Mouse (Mus musculus): ENCODE results near the gene Fam110c. TPM values are rescaled to one million over a fixed set of nuclear protein-coding genes. Genes with fewer than 3 reads are reported as not detected.

Gene Fam110c
- polyA plus RNA-seq, 1 experiment from 2014 or later, result 3.4 TPM

DNA sequence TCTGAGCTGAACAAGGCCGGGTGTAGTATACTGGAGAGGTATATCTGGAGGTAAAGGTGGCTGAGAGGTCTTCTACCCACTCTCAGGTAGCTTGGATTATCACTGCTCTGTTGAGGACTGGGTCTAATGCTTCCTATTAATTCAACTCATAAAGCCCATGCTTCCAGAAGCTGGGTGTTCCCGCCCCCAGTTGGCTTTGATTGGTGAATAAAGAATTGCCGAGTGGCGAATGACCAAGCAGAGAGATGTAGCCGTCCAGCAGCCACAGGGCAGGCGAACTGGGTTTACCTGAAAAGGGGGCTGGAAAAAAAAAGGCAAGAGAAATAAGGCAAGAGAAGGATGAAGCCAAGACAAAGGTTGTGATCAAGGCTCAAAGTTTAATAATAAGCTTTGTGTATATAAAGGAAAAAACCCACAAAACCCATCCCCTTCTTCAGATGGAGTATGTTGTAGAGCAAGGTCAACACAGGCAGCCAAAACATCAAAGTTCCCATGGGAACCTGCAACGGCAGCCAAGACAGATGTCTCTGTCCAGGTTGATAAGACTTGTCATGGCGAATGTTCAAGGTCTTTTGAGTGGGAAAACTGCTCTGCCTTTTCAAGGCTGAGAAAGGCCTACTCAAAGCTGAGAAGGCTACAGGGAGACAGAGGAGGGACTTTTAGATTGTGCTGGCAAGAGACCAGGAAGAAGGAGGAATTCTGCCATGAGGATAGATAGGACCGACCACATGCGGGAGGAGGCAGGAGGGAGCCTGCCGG is 17.4 kb downstream of the Fam110c start:
- Histone ChIP-seq H3K36me3 (ENCODE audit: control insufficient read depth, insufficient read depth) (no peaks in the 10 kb centered on the region), H3K9me3 (replicated peaks; ENCODE audit: control insufficient read depth, low read length) (no peaks in the 10 kb centered on the region), H3K27ac (ENCODE audit: low read length) (no peak overlapping the region), H3K4me3 (ENCODE audit: low read depth, low read length) (no peak overlapping the region), H3K9ac (ENCODE audit: low read depth, low read length) (no peak overlapping the region), H3K4me2 (ENCODE audit: low read depth, low read length) (no peak overlapping the region), H3K27me3 (ENCODE audit: control insufficient read depth, insufficient read depth, low read depth, low read length) (no peaks in the 10 kb centered on the region), H3K4me1 (ENCODE audit: control insufficient read depth, low read depth, low read length) (peaks cover 9% of the 10 kb centered on the region; the same call in 1 of the 2 replicates)
- no peak for ATAC-seq (ENCODE audit: low read depth)
- 66% methylated on average over 11 of the region's 11 CpGs for WGBS (ENCODE audit: insufficient replicate concordance)

GRCm38 (mm10) chr12:31092481-31092880 is 18.8 kb downstream of the Fam110c start:
- 52% methylated on average over 5 of the region's 5 CpGs for WGBS (ENCODE audit: insufficient replicate concordance)
- ATAC-seq (ENCODE audit: low read depth), result no peak
- H3K27me3 ChIP-seq (ENCODE audit: control insufficient read depth, insufficient read depth, low read depth, low read length), result no peaks in the 10 kb centered on the region
- H3K9me3 ChIP-seq (replicated peaks; ENCODE audit: control insufficient read depth, low read length), result no peaks in the 10 kb centered on the region
- H3K4me3 ChIP-seq (ENCODE audit: low read depth, low read length), result no peak overlapping the region
- no peaks in the 10 kb centered on the region for H3K36me3 ChIP-seq (ENCODE audit: control insufficient read depth, insufficient read depth)
- no peak overlapping the region for H3K9ac ChIP-seq (ENCODE audit: low read depth, low read length)
- no peak overlapping the region for H3K4me2 ChIP-seq (ENCODE audit: low read depth, low read length)
- H3K4me1 ChIP-seq (ENCODE audit: control insufficient read depth, low read depth, low read length), result no peaks in the 10 kb centered on the region
- no peak overlapping the region for H3K27ac ChIP-seq (ENCODE audit: low read length)

- 80% methylated on average over 6 of the region's 6 CpGs for WGBS (ENCODE audit: insufficient replicate concordance)
- Histone ChIP-seq H3K9ac (ENCODE audit: low read depth, low read length) (no peak overlapping the region), H3K4me3 (ENCODE audit: low read depth, low read length) (no peak overlapping the region), H3K4me2 (ENCODE audit: low read depth, low read length) (no peak overlapping the region), H3K27ac (ENCODE audit: low read length) (no peak overlapping the region), H3K4me1 (ENCODE audit: control insufficient read depth, low read depth, low read length) (no peaks in the 10 kb centered on the region), H3K9me3 (replicated peaks; ENCODE audit: control insufficient read depth, low read length) (no peaks in the 10 kb centered on the region), H3K27me3 (ENCODE audit: control insufficient read depth, insufficient read depth, low read depth, low read length) (no peaks in the 10 kb centered on the region), H3K36me3 (ENCODE audit: control insufficient read depth, insufficient read depth) (no peaks in the 10 kb centered on the region)
- no peak for ATAC-seq (ENCODE audit: low read depth)
Observed at GRCm38 (mm10) chr12:31097185-31097584, 23.5 kb downstream of the Fam110c start.

DNA sequence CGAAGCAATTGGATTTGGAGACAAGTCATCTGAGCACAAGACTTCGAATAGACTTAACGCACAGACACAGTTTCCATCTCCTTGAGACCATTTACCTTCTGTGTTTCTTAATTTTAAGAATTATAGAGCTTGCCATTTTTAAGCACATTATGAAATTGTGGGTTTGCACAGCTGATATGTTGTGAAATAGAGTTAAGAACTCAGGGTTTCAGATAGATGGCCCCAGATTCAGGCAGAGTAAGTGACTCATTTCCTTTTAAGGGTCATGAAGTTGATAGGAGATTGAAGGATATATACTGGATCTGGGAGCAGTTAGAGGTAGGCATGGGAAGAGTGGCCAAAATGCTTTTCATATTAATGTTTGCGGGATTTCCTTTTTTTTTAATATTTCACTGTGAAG is 27.5 kb downstream of the Fam110c start:
- Histone ChIP-seq H3K27me3 (ENCODE audit: control insufficient read depth, insufficient read depth, low read depth, low read length) (no peaks in the 10 kb centered on the region), H3K4me2 (ENCODE audit: low read depth, low read length) (no peak overlapping the region), H3K9ac (ENCODE audit: low read depth, low read length) (no peak overlapping the region), H3K4me3 (ENCODE audit: low read depth, low read length) (no peak overlapping the region), H3K27ac (ENCODE audit: low read length) (no peak overlapping the region), H3K4me1 (ENCODE audit: control insufficient read depth, low read depth, low read length) (no peaks in the 10 kb centered on the region), H3K36me3 (ENCODE audit: control insufficient read depth, insufficient read depth) (no peaks in the 10 kb centered on the region), H3K9me3 (replicated peaks; ENCODE audit: control insufficient read depth, low read length) (no peaks in the 10 kb centered on the region)
- no peak for ATAC-seq (ENCODE audit: low read depth)
- 75% methylated on average over 4 of the region's 4 CpGs for WGBS (ENCODE audit: insufficient replicate concordance)

DNA sequence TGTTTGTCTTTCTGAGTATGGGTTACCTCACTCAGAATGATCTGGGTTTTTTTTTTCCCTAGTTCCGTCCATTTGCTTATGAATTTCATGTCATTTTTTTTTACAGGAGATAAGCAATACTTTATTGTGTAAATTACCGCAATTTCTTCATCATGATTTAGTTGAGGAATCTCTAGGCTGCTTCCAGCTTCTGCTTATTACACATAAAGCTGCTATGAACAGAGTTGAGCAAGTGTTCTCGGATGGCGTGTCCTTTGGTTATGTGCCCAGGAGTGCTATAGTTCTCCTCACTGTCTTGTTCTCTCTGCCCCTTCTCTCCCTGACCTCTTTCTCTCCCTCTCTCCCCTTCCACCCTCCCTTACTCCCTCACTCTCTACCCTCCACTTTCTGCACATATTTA is 28.2 kb downstream of the Fam110c start:
- no peaks in the 10 kb centered on the region for H3K36me3 ChIP-seq (ENCODE audit: control insufficient read depth, insufficient read depth)
- no peak for ATAC-seq (ENCODE audit: low read depth)
- H3K27me3 ChIP-seq (ENCODE audit: control insufficient read depth, insufficient read depth, low read depth, low read length), result no peaks in the 10 kb centered on the region
- no peak overlapping the region for H3K4me3 ChIP-seq (ENCODE audit: low read depth, low read length)
- H3K9ac ChIP-seq (ENCODE audit: low read depth, low read length), result no peak overlapping the region
- no peaks in the 10 kb centered on the region for H3K4me1 ChIP-seq (ENCODE audit: control insufficient read depth, low read depth, low read length)
- no peak overlapping the region for H3K4me2 ChIP-seq (ENCODE audit: low read depth, low read length)
- H3K9me3 ChIP-seq (replicated peaks; ENCODE audit: control insufficient read depth, low read length), result no peaks in the 10 kb centered on the region
- 74% methylated on average over 4 of the region's 4 CpGs for WGBS (ENCODE audit: insufficient replicate concordance)
- H3K27ac ChIP-seq (ENCODE audit: low read length), result no peak overlapping the region

- Histone ChIP-seq H3K27ac (ENCODE audit: low read length) (no peak overlapping the region), H3K36me3 (ENCODE audit: control insufficient read depth, insufficient read depth) (no peaks in the 10 kb centered on the region)
- WGBS (ENCODE audit: insufficient replicate concordance), result 12% methylated on average over 8 of the region's 8 CpGs
Observed at GRCm38 (mm10) chr12:31116005-31116466, 42.4 kb downstream of the Fam110c start.

DNA sequence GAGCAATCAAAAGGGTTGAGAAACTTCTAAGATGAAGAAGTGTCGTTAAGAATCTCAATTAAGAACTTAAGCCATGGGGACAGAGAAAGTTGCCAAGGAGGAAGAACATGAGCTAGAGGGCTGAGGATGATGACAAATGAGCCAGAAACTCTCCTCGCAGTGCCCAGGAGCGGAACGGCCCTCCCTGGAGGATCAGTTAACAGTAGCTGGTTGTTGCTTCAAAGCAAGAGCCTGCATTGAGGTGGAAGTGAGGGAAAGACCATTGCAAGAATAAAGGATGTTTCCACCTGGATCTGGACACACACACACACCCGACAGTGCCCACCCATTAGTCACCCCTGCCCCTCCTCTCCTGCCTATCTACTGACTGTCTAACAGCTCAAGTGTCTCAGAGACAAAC is 46.9 kb downstream of the Fam110c start:
- no peak for ATAC-seq (ENCODE audit: low read depth)
- no peak overlapping the region for H3K9ac ChIP-seq (ENCODE audit: low read depth, low read length)
- H3K27me3 ChIP-seq (ENCODE audit: control insufficient read depth, insufficient read depth, low read depth, low read length), result no peaks in the 10 kb centered on the region
- H3K36me3 ChIP-seq (ENCODE audit: control insufficient read depth, insufficient read depth), result no peaks in the 10 kb centered on the region
- H3K4me3 ChIP-seq (ENCODE audit: low read depth, low read length), result no peak overlapping the region
- no peak overlapping the region for H3K4me2 ChIP-seq (ENCODE audit: low read depth, low read length)
- WGBS (ENCODE audit: insufficient replicate concordance), result 73% methylated on average over 5 of the region's 5 CpGs
- no peak overlapping the region for H3K27ac ChIP-seq (ENCODE audit: low read length)
- H3K4me1 ChIP-seq (ENCODE audit: control insufficient read depth, low read depth, low read length), result no peaks in the 10 kb centered on the region
- H3K9me3 ChIP-seq (replicated peaks; ENCODE audit: control insufficient read depth, low read length), result no peaks in the 10 kb centered on the region

More at GRCm38 (mm10) chr12:31116005-31116466, 42.4 kb downstream of the Fam110c start:
- Histone ChIP-seq H3K4me2 (ENCODE audit: low read depth, low read length) (no peak overlapping the region), H3K9ac (ENCODE audit: low read depth, low read length) (no peak overlapping the region), H3K27me3 (ENCODE audit: control insufficient read depth, insufficient read depth, low read depth, low read length) (no peaks in the 10 kb centered on the region), H3K9me3 (replicated peaks; ENCODE audit: control insufficient read depth, low read length) (no peaks in the 10 kb centered on the region), H3K4me1 (ENCODE audit: control insufficient read depth, low read depth, low read length) (no peaks in the 10 kb centered on the region), H3K4me3 (ENCODE audit: low read depth, low read length) (no peak overlapping the region)
- no peak for ATAC-seq (ENCODE audit: low read depth)

DNA sequence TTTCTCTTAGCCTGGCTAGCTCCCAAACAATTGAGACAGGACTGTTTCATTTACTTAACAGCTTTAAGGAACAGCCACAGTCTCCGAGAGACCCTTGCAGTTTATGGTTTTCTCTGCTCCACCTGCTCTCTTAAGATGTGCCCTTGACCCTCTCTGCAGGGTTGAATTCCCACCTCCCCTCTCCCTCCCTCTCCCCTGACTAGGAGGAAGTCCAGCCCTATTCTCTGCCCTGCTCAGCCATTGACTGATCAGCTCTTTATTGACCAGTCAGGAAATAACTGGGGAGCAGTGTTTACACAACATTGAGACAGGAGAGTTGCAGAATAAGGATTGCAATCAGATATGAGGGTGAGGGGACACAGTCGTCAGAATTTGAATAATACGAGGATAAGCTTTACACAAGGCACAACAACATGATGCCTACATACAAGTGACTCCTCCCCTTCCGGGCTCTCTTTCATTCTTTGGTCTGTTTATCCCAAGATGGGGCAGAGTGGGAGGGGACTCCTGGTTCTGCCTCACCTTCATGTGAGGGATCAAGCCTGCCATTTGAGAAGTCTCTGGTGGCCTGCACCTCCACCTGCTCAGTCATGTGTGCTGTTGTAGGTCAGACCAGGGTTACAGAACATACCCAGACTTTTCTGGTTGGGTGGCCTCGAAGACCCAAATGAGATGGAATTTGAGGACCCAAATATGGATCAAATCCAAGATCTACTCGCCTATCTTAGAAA is 49.4 kb downstream of the Fam110c start:
- 40% methylated on average over 6 of the region's 6 CpGs for WGBS (ENCODE audit: insufficient replicate concordance)
- no peak overlapping the region for H3K4me3 ChIP-seq (ENCODE audit: low read depth, low read length)
- no peak overlapping the region for H3K4me2 ChIP-seq (ENCODE audit: low read depth, low read length)
- no peak for ATAC-seq (ENCODE audit: low read depth)
- H3K4me1 ChIP-seq (ENCODE audit: control insufficient read depth, low read depth, low read length), result no peaks in the 10 kb centered on the region
- no peak overlapping the region for H3K27ac ChIP-seq (ENCODE audit: low read length)
- no peaks in the 10 kb centered on the region for H3K9me3 ChIP-seq (replicated peaks; ENCODE audit: control insufficient read depth, low read length)
- no peaks in the 10 kb centered on the region for H3K27me3 ChIP-seq (ENCODE audit: control insufficient read depth, insufficient read depth, low read depth, low read length)
- no peak overlapping the region for H3K9ac ChIP-seq (ENCODE audit: low read depth, low read length)
- no peaks in the 10 kb centered on the region for H3K36me3 ChIP-seq (ENCODE audit: control insufficient read depth, insufficient read depth)

DNA sequence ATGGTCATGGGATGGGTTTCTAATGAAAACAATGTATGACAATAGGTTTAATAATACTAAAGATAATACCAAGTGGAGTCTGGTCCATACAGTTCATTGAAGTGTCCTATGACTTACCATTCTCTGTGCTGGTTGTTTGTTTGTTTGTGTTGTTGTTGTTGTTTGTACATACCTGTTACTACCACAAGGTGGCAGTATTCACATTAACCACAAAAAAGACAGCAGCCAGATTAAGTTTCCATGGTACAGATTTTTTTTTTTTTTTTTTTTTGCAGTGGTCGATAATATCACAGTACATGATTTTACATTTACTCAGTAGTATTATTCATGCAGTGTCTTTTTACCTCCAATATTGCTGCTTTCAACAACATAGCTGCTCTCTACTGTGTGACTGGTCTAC is 52.4 kb downstream of the Fam110c start:
- Histone ChIP-seq H3K36me3 (ENCODE audit: control insufficient read depth, insufficient read depth) (no peaks in the 10 kb centered on the region), H3K9ac (ENCODE audit: low read depth, low read length) (no peak overlapping the region), H3K4me2 (ENCODE audit: low read depth, low read length) (no peak overlapping the region), H3K4me3 (ENCODE audit: low read depth, low read length) (no peak overlapping the region), H3K9me3 (replicated peaks; ENCODE audit: control insufficient read depth, low read length) (no peaks in the 10 kb centered on the region), H3K27me3 (ENCODE audit: control insufficient read depth, insufficient read depth, low read depth, low read length) (no peaks in the 10 kb centered on the region), H3K4me1 (ENCODE audit: control insufficient read depth, low read depth, low read length) (no peaks in the 10 kb centered on the region), H3K27ac (ENCODE audit: low read length) (no peak overlapping the region)
- 13% methylated on average over 1 of the region's 1 CpGs for WGBS (ENCODE audit: insufficient replicate concordance)
- ATAC-seq (ENCODE audit: low read depth), result no peak

All from liver, embryonic 16.5 days (tissue).